Mouse (Mus musculus) stomach, postnatal 0 days (tissue): ENCODE measurements around the gene Mrtfb.

ENCODE experiments used
- CTCF ChIP-seq: IDR thresholded peaks from 2 replicates; pipeline ENCODE4 v1.5.1; 2016; ENCODE audit warnings: antibody characterized with exemption, low read depth, mild to moderate bottlenecking, moderate library complexity
- EP300 ChIP-seq: optimal IDR thresholded peaks from 2 replicates; pipeline ENCODE3; 2016; ENCODE audit warnings: antibody characterized with exemption

DNA sequence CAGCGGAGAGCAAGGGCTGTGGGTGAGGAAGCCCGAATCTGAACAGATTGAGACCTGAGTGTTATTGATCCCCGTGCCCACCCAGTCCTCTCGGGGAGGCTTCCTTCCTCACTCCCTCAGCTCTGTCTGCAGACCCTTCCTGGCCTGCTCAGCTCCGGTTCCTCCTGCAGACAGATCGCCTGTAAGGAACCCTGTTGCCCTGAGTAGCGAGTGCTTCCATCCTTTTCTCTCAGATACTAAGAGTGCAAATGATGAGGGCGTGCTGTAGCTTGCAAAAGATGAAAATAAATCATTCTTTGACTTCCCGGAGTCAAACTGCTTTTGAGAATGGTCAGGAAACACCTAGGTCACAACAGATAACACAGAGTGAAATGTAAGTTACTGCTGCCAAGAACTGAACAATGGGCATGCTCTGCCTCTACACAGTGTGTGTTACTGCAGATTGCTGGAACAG, 103.2 kb downstream of the Mrtfb start:
- TF ChIP-seq CTCF (no peak), EP300 (peak; percentile 2)
